Mouse (Mus musculus) neural tube, embryonic 10.5 days (tissue): ENCODE measurements around the gene Gfod2.

Experiments
- DNase-seq: peaks from one replicate; pipeline ENCODE4 v3.0.0-alpha.2; 2017; ENCODE audit warnings: low spot score; ENCODE audit errors: extremely low spot score

Gfod2 gene

GRCm38 (mm10) chr8:105768485-105769257 is 10.2 kb upstream of the Gfod2 start:
- no peak for DNase-seq

- no peak for DNase-seq
Observed at GRCm38 (mm10) chr8:105757796-105758276, 628 bp downstream of the Gfod2 start.

- no peak for DNase-seq
Observed at GRCm38 (mm10) chr8:105754688-105755087, 3.8 kb downstream of the Gfod2 start.

GRCm38 (mm10) chr8:105753916-105754315 is 4.5 kb downstream of the Gfod2 start:
- DNase-seq, result no peak

GRCm38 (mm10) chr8:105750606-105751005 is 7.9 kb downstream of the Gfod2 start:
- no peak for DNase-seq

GRCm38 (mm10) chr8:105743301-105743700 is 15.2 kb downstream of the Gfod2 start:
- no peak for DNase-seq

GRCm38 (mm10) chr8:105739216-105739615 is 19.2 kb downstream of the Gfod2 start:
- DNase-seq, result no peak

GRCm38 (mm10) chr8:105732186-105732585 is 26.3 kb downstream of the Gfod2 start:
- no peak for DNase-seq

GRCm38 (mm10) chr8:105727397-105728124 is 30.9 kb downstream of the Gfod2 start:
- DNase-seq, result no peak

GRCm38 (mm10) chr8:105725726-105726125 is 32.7 kb downstream of the Gfod2 start:
- no peak for DNase-seq

- no peak for DNase-seq
Observed at GRCm38 (mm10) chr8:105722861-105723260, 35.6 kb downstream of the Gfod2 start.

GRCm38 (mm10) chr8:105719637-105720036 is 38.8 kb downstream of the Gfod2 start:
- no peak for DNase-seq

GRCm38 (mm10) chr8:105716302-105716945 is 42.0 kb downstream of the Gfod2 start:
- DNase-seq, result no peak

GRCm38 (mm10) chr8:105715042-105715441 is 43.4 kb downstream of the Gfod2 start:
- no peak for DNase-seq

GRCm38 (mm10) chr8:105714139-105714538 is 44.3 kb downstream of the Gfod2 start:
- peak; percentile 87 for DNase-seq

GRCm38 (mm10) chr8:105712286-105712685 is 46.2 kb downstream of the Gfod2 start:
- no peak for DNase-seq

- no peak for DNase-seq
Observed at GRCm38 (mm10) chr8:105709317-105709716, 49.1 kb downstream of the Gfod2 start.

- DNase-seq, result no peak
Observed at GRCm38 (mm10) chr8:105708675-105709074, 49.8 kb downstream of the Gfod2 start.

GRCm38 (mm10) chr8:105707498-105708403 is 50.7 kb downstream of the Gfod2 start, which contains the start of the genes 4933405L10Rik and Enkd1:
TSS of gene 4933405L10Rik (plus strand) at chr8:105707655.
TSS of gene Enkd1 (minus strand) at chr8:105708210.
- peak; percentile 95 for DNase-seq

- no peak for DNase-seq
Observed at GRCm38 (mm10) chr8:105706426-105706825, 52.0 kb downstream of the Gfod2 start.

GRCm38 (mm10) chr8:105704955-105705354 is 53.5 kb downstream of the Gfod2 start:
- no peak for DNase-seq
